Comparison of ENCODE assay signal across 17 mouse cellular contexts in the genomic region with DNA sequence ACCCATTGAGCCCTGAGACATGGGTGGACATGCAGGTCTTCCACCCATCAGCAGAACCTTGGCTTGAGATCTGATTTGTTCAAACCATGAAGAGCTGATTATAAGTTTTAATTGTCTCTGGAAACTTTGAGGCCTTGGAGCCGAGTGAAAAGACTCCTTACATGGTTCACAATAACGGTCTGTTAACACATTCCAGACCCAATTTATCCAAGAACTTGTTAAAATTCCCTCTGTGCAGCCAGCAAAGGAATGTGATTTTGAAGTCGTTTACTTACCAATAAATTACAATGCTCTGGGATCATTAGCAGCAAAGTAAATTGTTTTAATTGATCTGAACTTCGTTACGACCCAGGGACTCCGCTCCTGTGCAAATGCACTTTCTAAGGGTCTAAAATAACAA.
"Had no signal": no experiment of that assay in that cellular context is flagged by ENCODE, and none has a peak within 500 bp of the region (broad histone marks: within the 10 kb centered on the region; RNA-seq: fewer than 3 reads in every experiment).

No protein-coding gene starts in this region.

- H3K4me3 ChIP-seq: limb, embryonic 15.5 days; liver, embryonic 12.5 days; midbrain, embryonic 13.5 days; myocyte; neural tube, embryonic 15.5 days; stomach, embryonic 15.5 days had no signal

- H3K36me3 ChIP-seq: limb, embryonic 15.5 days; liver, embryonic 12.5 days; midbrain, embryonic 13.5 days; neural tube, embryonic 15.5 days; stomach, embryonic 15.5 days had no signal

- H3K27me3 ChIP-seq: limb, embryonic 15.5 days; liver, embryonic 12.5 days; midbrain, embryonic 13.5 days; neural tube, embryonic 15.5 days; stomach, embryonic 15.5 days had no signal

- H3K27ac ChIP-seq: kidney, postnatal 0 days; limb, embryonic 15.5 days; liver, embryonic 12.5 days; macrophage; midbrain, embryonic 13.5 days; neural tube, embryonic 15.5 days; stomach, embryonic 15.5 days had no signal

- H3K9ac ChIP-seq: limb, embryonic 15.5 days; liver, embryonic 12.5 days; lung, embryonic 14.5 days; midbrain, embryonic 13.5 days; neural tube, embryonic 15.5 days; stomach, embryonic 15.5 days had no signal

- H3K4me2 ChIP-seq: limb, embryonic 15.5 days; liver, embryonic 12.5 days; lung, embryonic 14.5 days; midbrain, embryonic 13.5 days; neural tube, embryonic 15.5 days; stomach, embryonic 15.5 days had no signal

- H3K4me1 ChIP-seq: limb, embryonic 15.5 days; liver, embryonic 12.5 days; stomach, embryonic 15.5 days had no signal

- ATAC-seq: liver, embryonic 12.5 days; midbrain, embryonic 13.5 days had no signal

- DNase-seq: kidney, adult 11 months; kidney, adult 9 months; kidney, postnatal 36 days; lung, embryonic 14.5 days; lung, postnatal 14 days; right cerebral cortex, postnatal 4 days; spleen, adult 18-20 months; thymus, adult 2 months; thymus, postnatal 25 days had no signal

- H3K9me3 ChIP-seq: limb, embryonic 15.5 days; liver, embryonic 12.5 days; midbrain, embryonic 13.5 days; neural tube, embryonic 15.5 days; stomach, embryonic 15.5 days had no signal
